Mouse (Mus musculus): ENCODE results near the gene Rgs10. TPM values are rescaled to one million over a fixed set of nuclear protein-coding genes. Genes with fewer than 3 reads are reported as not detected.

Gene Rgs10
- 91.5 and 99.0 TPM in 2 replicates for polyA plus RNA-seq (2012)

GRCm38 (mm10) chr7:128417930-128418779 lies at the start of gene Rgs10:
TSS of gene Rgs10 (minus strand) at chr7:128418758.
- TF ChIP-seq GATA1 (IDR thresholded peaks at IDR 0.05; ENCODE audit: low read length), result no peak

- TF ChIP-seq GATA1 (IDR thresholded peaks at IDR 0.05; ENCODE audit: low read length), result no peak
Measured at GRCm38 (mm10) chr7:128462406-128462805, 43.8 kb upstream of the Rgs10 start.

- no peak for TF ChIP-seq GATA1 (IDR thresholded peaks at IDR 0.05; ENCODE audit: low read length)
Measured at GRCm38 (mm10) chr7:128461285-128462215, 43.0 kb upstream of the Rgs10 start, which contains the start of gene Tial1. TSS of gene Tial1 (minus strand) at chr7:128461717.

- no peak for TF ChIP-seq GATA1 (IDR thresholded peaks at IDR 0.05; ENCODE audit: low read length)
Measured at GRCm38 (mm10) chr7:128460865-128461228, 42.3 kb upstream of the Rgs10 start.

- TF ChIP-seq GATA1 (IDR thresholded peaks at IDR 0.05; ENCODE audit: low read length), result no peak
Measured at GRCm38 (mm10) chr7:128460131-128460864, 41.7 kb upstream of the Rgs10 start.

- TF ChIP-seq GATA1 (IDR thresholded peaks at IDR 0.05; ENCODE audit: low read length), result no peak
Measured at GRCm38 (mm10) chr7:128459791-128460130, 41.2 kb upstream of the Rgs10 start.

GRCm38 (mm10) chr7:128458011-128458410 lies 39.5 kb upstream of the Rgs10 start:
- no peak for TF ChIP-seq GATA1 (IDR thresholded peaks at IDR 0.05; ENCODE audit: low read length)

- TF ChIP-seq GATA1 (IDR thresholded peaks at IDR 0.05; ENCODE audit: low read length), result no peak
Measured at GRCm38 (mm10) chr7:128452731-128453130, 34.2 kb upstream of the Rgs10 start.

GRCm38 (mm10) chr7:128440584-128440983 lies 22.0 kb upstream of the Rgs10 start:
- TF ChIP-seq GATA1 (IDR thresholded peaks at IDR 0.05; ENCODE audit: low read length), result no peak

- TF ChIP-seq GATA1 (IDR thresholded peaks at IDR 0.05; ENCODE audit: low read length), result no peak
Measured at GRCm38 (mm10) chr7:128439251-128439650, 20.7 kb upstream of the Rgs10 start.

GRCm38 (mm10) chr7:128438131-128438530 lies 19.6 kb upstream of the Rgs10 start:
- TF ChIP-seq GATA1 (IDR thresholded peaks at IDR 0.05; ENCODE audit: low read length), result no peak

GRCm38 (mm10) chr7:128433213-128433612 lies 14.7 kb upstream of the Rgs10 start:
- TF ChIP-seq GATA1 (IDR thresholded peaks at IDR 0.05; ENCODE audit: low read length), result no peak

- TF ChIP-seq GATA1 (IDR thresholded peaks at IDR 0.05; ENCODE audit: low read length), result no peak
Measured at GRCm38 (mm10) chr7:128432574-128432973, 14.0 kb upstream of the Rgs10 start.

GRCm38 (mm10) chr7:128422491-128422890 lies 3.9 kb upstream of the Rgs10 start:
- TF ChIP-seq GATA1 (IDR thresholded peaks at IDR 0.05; ENCODE audit: low read length), result no peak

GRCm38 (mm10) chr7:128421701-128422100 lies 3.1 kb upstream of the Rgs10 start:
- no peak for TF ChIP-seq GATA1 (IDR thresholded peaks at IDR 0.05; ENCODE audit: low read length)

- TF ChIP-seq GATA1 (IDR thresholded peaks at IDR 0.05; ENCODE audit: low read length), result no peak
Measured at GRCm38 (mm10) chr7:128419690-128420089, 1.1 kb upstream of the Rgs10 start.

Data from G1E-ER4 (cell line).